Mouse (Mus musculus): Measurements from ENCODE around the gene Foxn3. TPM values are rescaled to one million over a fixed set of nuclear protein-coding genes. Genes with fewer than 3 reads are reported as not detected.

The Foxn3 gene
- total RNA-seq, 2 experiments from 2014 or later = 128 to 143 TPM

GRCm38 (mm10) chr12:99368251-99368650 lies 195.1 kb downstream of the Foxn3 start:
- no peak for DNase-seq
- intact Hi-C loops (cut with DNase I) = no loop called here

GRCm38 (mm10) chr12:99365999-99366398 lies 197.4 kb downstream of the Foxn3 start:
- no peak for DNase-seq
- intact Hi-C loops (cut with DNase I) = no loop called here

- intact Hi-C loops (cut with DNase I) = no loop called here
- DNase-seq = no peak
Measured at GRCm38 (mm10) chr12:99364201-99364600, 199.2 kb downstream of the Foxn3 start.

- intact Hi-C loops (cut with DNase I) = no loop called here
- DNase-seq = peak in 1 of 2 experiments; percentile 48
Measured at GRCm38 (mm10) chr12:99363024-99363423, 200.4 kb downstream of the Foxn3 start.

- intact Hi-C loops (cut with DNase I) = no loop called here
- no peak for DNase-seq
Measured at GRCm38 (mm10) chr12:99361752-99362132, 201.6 kb downstream of the Foxn3 start.

GRCm38 (mm10) chr12:99360958-99361751 lies 202.2 kb downstream of the Foxn3 start:
- intact Hi-C loops (cut with DNase I) = no loop called here
- DNase-seq = no peak

- DNase-seq = no peak
Measured at GRCm38 (mm10) chr12:99358698-99359097, 204.7 kb downstream of the Foxn3 start.

GRCm38 (mm10) chr12:99356660-99357059 lies 206.7 kb downstream of the Foxn3 start:
- intact Hi-C loops (cut with DNase I) = no loop called here
- no peak for DNase-seq

More at GRCm38 (mm10) chr12:99358698-99359097, 204.7 kb downstream of the Foxn3 start:
- intact Hi-C loops (cut with DNase I) = no loop called here

- intact Hi-C loops (cut with DNase I) = no loop called here
- DNase-seq = no peak
Measured at GRCm38 (mm10) chr12:99353692-99354091, 209.7 kb downstream of the Foxn3 start.

GRCm38 (mm10) chr12:99352583-99352982 lies 210.8 kb downstream of the Foxn3 start:
- no peak for DNase-seq
- intact Hi-C loops (cut with DNase I) = no loop called here

- peak; percentile 66 to 70 for DNase-seq
- intact Hi-C loops (cut with DNase I) = no loop called here
Measured at GRCm38 (mm10) chr12:99352136-99352535, 211.2 kb downstream of the Foxn3 start.

- intact Hi-C loops (cut with DNase I) = no loop called here
- peak in 1 of 2 experiments; percentile 49 for DNase-seq
Measured at GRCm38 (mm10) chr12:99351731-99352130, 211.7 kb downstream of the Foxn3 start.

- intact Hi-C loops (cut with DNase I) = no loop called here
- DNase-seq = no peak
Measured at GRCm38 (mm10) chr12:99349650-99349997, 213.8 kb downstream of the Foxn3 start.

GRCm38 (mm10) chr12:99348940-99349649 lies 214.3 kb downstream of the Foxn3 start:
- intact Hi-C loops (cut with DNase I) = no loop called here
- DNase-seq = no peak

GRCm38 (mm10) chr12:99347512-99347911 lies 215.9 kb downstream of the Foxn3 start:
- intact Hi-C loops (cut with DNase I) = no loop called here
- no peak for DNase-seq

- intact Hi-C loops (cut with DNase I) = no loop called here
- DNase-seq = peak; percentile 56 to 57
Measured at GRCm38 (mm10) chr12:99346982-99347381, 216.4 kb downstream of the Foxn3 start.

GRCm38 (mm10) chr12:99345323-99345722 lies 218.1 kb downstream of the Foxn3 start:
- no peak for DNase-seq
- intact Hi-C loops (cut with DNase I) = no loop called here

GRCm38 (mm10) chr12:99343378-99343777 lies 220.0 kb downstream of the Foxn3 start:
- intact Hi-C loops (cut with DNase I) = no loop called here
- DNase-seq = no peak

GRCm38 (mm10) chr12:99342160-99342559 lies 221.2 kb downstream of the Foxn3 start:
- intact Hi-C loops (cut with DNase I) = no loop called here

GRCm38 (mm10) chr12:99341751-99342150 lies 221.6 kb downstream of the Foxn3 start:
- DNase-seq = no peak
- intact Hi-C loops (cut with DNase I) = no loop called here

More at GRCm38 (mm10) chr12:99342160-99342559, 221.2 kb downstream of the Foxn3 start:
- no peak for DNase-seq

GRCm38 (mm10) chr12:99340418-99341182 lies 222.8 kb downstream of the Foxn3 start:
- peak; percentile 59 to 67 for DNase-seq
- intact Hi-C loops (cut with DNase I) = no loop called here

All from heart, postnatal 10 days (tissue).